Mouse (Mus musculus) T-helper 1 cell (primary cell): ENCODE data around the gene Fam155a.

Experiments used
- in situ Hi-C: fragments of 300-600 bp; cut with MboI, MseI; formaldehyde crosslinking; loops from one replicate; pipeline ENCODE4 v1.15.1; 2025; ENCODE audit warnings: high pct_unique_total_duplicates

Fam155a gene

GRCm38 (mm10) chr8:9288015-9288729, 482.8 kb downstream of the Fam155a start:
- in situ Hi-C loops, result no loop called here

DNA sequence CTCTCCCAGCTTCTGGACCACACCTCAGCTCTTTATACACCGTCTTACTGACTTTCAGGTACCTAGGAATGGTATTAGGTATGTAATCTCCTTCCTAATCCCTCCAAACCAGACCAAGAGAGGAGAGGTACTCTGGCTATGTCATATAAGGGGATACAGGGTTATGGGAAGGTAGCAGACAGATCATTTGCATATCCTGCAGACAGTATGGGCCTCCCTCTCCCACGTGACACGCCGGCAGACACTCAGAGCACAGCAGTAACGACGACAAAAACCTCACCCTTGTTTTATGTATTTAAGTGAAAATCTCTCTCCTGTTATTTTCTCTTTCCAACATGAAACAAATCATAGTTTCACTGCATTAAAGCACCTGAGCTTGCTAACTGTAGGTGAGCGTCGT, 496.8 kb downstream of the Fam155a start:
- in situ Hi-C loops, result no loop called here

GRCm38 (mm10) chr8:9264378-9264777, 506.6 kb downstream of the Fam155a start:
- in situ Hi-C loops, result no loop called here

DNA sequence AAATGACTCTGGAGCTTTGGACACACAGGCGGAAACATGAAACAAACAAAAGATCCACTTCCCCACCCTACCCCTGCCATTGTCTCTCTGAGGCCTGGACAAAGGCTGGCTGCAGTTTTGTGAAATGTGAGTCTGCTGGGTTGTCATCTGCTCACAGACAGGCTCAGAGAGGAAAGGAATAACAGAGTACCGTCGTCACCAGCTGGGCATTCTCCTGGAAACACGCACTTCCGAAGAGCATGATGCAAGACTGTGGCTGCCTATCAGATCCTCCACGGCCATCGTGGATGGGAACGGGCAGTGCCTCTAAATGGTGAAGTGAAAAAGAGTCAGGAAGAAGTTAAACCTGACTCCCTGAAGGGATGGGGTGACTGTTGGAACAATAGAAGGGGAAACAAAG, 509.4 kb downstream of the Fam155a start:
- in situ Hi-C loops, result no loop called here

DNA sequence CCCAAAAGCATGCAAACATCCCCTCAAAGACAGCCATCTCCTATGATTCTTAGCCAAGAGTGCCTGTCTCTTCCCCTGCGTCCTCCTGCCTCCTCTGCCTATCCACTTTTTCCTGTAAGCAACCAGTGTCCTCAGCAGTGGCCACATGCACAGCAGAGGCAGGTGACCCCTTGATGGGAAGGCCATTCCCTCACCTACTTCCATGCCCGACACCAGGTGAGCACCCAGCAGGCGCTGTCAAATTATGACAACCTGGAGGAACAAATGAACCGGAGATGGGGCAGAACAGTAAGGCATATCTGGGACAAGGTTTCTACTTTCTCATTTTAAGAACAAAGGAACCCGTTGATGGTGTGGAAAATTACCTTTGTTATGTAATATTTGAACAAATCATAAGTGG, 515.6 kb downstream of the Fam155a start:
- in situ Hi-C loops, result no loop called here

DNA sequence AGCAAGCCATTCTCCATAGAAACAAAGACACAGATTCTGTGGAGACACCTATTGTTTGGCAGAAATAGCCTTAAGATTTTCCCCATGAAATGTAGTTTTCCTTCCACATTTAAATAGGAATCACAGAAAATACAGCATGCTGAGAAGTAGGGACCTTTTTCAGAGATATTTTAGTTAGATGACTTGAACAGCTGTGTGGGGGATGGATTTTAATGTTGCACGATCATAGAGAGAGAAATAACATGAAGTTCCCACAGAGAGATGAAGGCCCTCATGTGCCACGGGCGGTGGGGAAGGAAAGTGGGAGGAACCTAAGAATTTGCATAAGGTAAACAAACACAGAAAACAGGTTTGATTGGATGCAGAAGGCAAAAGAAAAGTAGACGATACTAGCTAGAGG, 518.0 kb downstream of the Fam155a start:
- in situ Hi-C loops, result no loop called here

- in situ Hi-C loops, result no loop called here
Observed at GRCm38 (mm10) chr8:9248109-9248821, 522.7 kb downstream of the Fam155a start.

DNA sequence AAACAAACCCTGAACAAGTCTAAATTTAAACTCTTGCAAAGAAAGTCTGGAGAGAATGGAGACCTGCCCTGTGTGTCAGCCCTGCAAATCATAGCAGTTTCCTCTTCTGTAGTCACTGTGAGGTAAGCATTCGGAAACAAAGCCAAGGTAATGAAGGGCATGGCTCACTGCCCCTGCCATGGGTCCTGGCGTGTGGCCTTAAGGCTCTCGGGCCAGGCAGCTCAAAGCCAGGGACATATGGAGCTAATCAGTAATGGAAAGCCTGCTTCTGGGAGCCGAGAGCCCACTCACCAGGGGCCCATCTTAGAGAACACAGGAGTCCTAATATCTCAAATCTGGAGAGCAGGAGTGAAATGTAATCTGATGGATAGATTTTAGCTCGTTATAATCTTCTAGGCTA, 525.0 kb downstream of the Fam155a start:
- in situ Hi-C loops, result no loop called here

- in situ Hi-C loops, result no loop called here
Observed at GRCm38 (mm10) chr8:9240996-9241395, 530.0 kb downstream of the Fam155a start.

DNA sequence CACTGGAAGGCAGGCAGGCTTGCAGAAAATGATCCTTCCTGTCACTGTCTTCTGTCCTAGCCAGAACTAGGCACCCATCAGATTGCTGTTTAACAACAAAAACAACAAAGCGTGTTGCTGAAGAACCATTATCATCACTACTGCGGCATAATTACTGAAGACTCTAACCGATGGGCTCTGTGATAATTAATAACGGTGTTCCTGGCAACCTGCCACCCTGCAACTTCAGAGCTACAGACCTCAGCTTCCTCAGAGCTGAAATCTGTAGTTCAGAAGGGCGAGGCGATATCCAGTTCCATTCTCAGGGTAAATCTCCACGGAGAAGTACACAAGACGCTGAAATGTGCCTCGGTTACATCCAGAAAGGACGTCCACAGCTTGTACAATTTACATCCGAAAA, 531.2 kb downstream of the Fam155a start:
- in situ Hi-C loops, result no loop called here

DNA sequence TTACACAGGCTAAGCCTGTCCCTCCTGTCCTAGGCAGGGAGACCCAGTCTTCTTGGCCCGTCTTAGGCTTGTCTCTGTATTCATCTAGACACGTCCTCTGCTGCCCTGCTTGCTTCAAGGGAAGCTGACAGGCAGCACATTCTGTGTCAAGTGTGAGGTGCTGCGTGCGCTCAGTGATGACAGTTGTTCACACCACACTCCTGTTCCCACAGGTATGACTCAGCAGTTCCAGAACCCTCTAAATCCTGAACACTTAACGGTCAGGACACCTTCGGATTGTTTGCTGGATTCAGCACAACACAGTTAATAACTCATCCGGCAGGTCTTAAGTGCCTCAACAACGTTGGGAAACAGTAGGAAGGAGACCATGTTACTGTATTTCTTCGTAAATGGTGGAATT, 532.0 kb downstream of the Fam155a start:
- in situ Hi-C loops, result no loop called here

DNA sequence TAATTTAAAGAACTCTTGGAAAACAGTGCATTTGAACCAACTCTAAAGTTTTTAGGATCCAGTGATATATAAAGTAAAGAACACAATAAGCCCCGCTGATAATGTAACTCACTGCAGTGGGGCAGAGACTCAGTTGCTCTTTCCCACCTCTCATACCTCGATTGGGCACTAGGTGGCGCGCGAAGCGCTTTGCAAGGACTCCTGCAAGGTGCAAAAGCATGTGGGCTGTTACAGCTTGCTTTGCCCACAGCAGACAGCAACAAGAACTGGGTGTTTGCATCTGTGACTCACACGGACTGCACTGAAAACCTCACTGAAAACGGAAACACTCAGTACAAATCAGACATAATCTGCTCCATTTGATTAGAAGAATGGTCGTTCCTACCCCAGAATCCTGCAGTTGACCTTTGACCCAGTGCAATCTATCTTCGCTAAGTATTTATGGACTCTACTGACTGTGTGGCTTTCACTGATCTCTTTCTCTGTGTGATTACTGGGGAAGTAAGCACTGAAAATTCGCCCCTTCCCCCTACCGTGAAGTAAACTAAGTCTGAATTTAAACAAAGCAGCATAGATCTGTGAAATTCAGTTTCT, 537.5 kb downstream of the Fam155a start:
- in situ Hi-C loops, result no loop called here

GRCm38 (mm10) chr8:9227779-9228464, 543.0 kb downstream of the Fam155a start:
- in situ Hi-C loops, result loop anchor here (5.0 to 10.0 kb wide), 2 partner anchors 709 to 1387 kb away; no protein-coding TSS in a partner anchor

DNA sequence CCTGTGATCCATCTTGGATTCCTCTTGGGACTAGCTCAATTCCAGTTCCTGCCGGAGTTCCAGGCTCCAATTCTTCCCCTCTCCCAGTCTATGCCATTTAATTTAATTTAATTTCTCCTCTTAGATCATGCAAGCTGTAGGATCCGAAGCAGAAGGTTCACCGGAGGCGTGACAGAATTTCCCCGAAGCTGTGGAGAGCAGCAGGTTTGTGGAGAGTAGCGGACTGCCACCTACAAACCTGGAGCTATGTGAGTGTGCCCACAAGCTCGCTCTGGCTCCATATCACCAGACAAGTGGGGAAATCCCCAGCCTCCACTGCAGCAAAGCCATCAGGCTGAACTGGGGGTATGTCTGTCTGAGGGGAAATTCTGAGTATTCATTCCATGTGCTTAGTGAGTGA, 544.2 kb downstream of the Fam155a start:
- in situ Hi-C loops, result loop anchor here (5.0 to 10.0 kb wide), 2 partner anchors 711 to 1388 kb away; no protein-coding TSS in a partner anchor

- in situ Hi-C loops, result no loop called here
Observed at GRCm38 (mm10) chr8:9211751-9212150, 559.2 kb downstream of the Fam155a start.

DNA sequence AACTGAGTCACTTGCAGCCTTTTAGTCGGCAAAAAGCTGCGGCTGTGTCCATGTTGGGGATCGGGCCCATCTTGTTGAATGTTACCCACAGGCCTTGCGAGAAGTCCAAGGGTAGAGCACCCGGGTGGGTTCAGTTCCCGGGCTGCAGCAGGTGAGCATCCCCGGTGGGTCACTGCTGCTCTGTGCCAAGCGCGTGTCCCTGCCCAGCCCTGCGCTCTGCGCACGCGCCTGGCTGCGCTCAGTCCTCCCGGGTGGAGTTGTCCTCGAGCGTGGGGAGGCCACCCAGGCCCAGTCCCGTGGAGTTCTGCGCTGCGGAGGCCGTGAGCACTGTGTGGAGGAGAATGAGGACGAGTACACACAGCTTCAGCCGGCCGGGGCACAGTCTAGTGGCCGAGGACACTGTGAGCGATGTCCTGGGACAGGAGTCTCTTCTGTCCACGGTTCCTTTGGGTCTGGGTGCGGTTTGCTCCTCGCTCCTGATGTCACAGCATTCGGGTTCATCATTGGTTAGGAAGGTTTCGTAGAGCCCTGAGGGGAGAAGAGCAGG, 563.4 kb downstream of the Fam155a start:
- in situ Hi-C loops, result no loop called here

- in situ Hi-C loops, result no loop called here
Observed at GRCm38 (mm10) chr8:9204345-9205067, 566.5 kb downstream of the Fam155a start.

- in situ Hi-C loops, result no loop called here
Observed at GRCm38 (mm10) chr8:9200099-9200498, 570.9 kb downstream of the Fam155a start.

DNA sequence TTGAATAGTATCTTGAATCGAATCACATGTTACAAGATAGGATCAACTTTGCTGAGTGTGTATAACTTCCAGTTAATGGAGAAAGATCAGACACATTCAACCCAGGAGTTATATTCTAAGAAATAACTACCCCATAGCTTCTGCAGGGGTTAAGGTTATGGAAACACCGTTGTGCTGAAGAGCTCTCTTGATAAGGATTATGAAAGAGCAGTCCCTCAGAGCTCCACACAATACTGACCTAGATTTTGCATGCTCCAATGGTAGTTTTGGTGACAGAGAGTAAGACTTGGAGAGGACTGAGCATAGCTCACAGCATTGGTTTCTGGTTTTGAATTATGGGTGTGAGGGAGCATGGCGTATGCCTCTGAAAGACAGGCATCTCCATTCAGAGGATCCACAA, 579.3 kb downstream of the Fam155a start:
- in situ Hi-C loops, result no loop called here

GRCm38 (mm10) chr8:9188616-9189015, 582.3 kb downstream of the Fam155a start:
- in situ Hi-C loops, result no loop called here

GRCm38 (mm10) chr8:9185200-9185599, 585.8 kb downstream of the Fam155a start:
- in situ Hi-C loops, result no loop called here
